Mouse (Mus musculus): ENCODE data around the gene Nectin2.
"Not testable (repeated sequence)": the region's sequence is repeated elsewhere in the genome, so short reads cannot be mapped to it uniquely, and the experiment has no call there.

Gene Nectin2

DNA sequence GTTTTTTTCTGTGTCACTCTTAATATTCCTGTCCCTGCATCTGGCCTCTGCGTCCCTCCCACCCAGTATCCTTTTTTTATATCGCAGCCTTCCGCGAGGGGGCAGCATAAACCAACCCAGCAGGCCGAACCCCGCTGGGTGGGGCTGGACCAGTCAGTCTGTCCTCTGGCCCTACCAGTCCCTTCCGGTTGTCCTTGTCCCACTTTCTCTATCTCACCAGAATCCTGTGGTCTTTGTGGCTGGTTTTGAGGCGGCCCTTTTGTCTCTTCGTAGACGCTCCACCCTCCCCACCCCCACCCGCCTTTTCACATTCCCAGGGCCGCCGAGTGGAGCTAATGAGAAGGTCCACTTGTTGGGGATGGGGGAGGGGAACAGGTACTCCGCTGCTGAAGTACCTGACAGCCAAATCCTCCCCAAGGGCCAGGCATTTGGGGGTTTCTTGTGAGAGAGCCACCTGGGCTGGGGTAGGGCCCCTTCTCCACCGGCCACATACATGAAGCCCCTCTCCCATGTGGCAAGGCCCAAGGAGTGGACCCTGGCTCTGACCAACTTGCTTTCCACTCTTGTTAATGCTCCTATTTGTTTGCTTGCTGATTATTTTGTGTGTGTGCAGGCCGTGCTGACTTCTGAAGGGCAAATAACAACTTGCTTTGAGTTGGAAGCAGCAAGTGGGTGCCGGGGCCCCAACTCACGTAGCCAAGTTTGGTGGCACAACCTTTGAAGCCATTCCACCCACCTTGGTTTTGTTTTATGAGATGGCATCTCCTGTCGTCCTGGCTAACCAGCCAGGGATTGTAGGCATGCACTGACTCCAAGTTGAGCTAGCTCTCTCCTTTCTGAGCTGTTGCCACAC is at the start of gene Nectin2:
Nectin2 (minus strand) TSS at position 267 of the 853 bp plus-strand sequence.
- peak; percentile 76 to 83 for DNase-seq (ENCODE audit: low spot score in 2 of 2)

- DNase-seq (ENCODE audit: low spot score in 2 of 2), result peak; percentile 40 to 44
These were observed 46.7 kb upstream of the Nectin2 start, which contains the start of gene Cblc for GRCm38 (mm10) chr7:19796697-19797588. TSS of gene Cblc (minus strand) at chr7:19796809.

DNA sequence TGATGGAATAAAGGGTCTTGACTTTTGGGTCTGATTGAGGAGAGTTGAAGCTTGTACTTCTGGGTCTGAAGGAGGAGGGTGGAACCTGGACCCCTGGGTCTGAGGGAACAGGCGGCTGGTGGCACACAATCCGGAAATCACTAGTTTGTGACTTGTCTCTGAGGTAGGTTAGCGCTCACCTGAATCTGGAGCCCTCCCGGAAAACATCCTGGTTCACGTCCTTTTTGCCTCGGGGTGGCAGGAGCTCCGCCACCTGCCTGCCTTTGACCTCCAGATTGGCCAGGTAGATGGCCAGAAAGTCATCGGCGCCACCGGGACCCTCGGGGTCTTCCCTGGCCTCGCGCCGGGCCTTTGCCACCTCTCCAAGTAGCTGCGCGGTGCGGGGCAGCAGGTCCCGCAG is 46.0 kb upstream of the Nectin2 start:
- no peak for DNase-seq (ENCODE audit: low spot score in 2 of 2)

DNA sequence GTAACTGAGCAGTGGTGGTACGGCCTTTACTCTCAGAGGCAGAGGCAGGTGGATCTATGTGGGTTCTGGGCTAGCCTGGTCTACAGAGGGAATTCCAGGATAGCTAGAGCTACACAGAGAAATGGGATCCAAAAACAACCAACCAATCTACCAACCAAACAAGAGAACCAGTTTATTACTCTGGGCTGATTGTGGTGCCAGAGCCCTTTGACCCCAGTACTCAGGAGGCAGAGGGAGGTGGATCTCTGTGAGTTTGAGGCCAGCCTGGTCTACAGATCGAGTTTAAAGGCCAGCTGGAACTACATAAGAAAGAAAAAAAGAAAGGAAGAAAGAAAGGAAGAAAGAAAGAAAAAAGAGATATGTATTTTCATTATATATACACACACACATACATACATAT is 45.0 kb upstream of the Nectin2 start:
- DNase-seq (ENCODE audit: low spot score in 2 of 2), result no peak

GRCm38 (mm10) chr7:19792701-19793630 is 42.7 kb upstream of the Nectin2 start:
- no peak for DNase-seq (ENCODE audit: low spot score in 2 of 2)

- DNase-seq (ENCODE audit: low spot score in 2 of 2), result not testable (repeated sequence)
These were observed 41.2 kb upstream of the Nectin2 start for GRCm38 (mm10) chr7:19791504-19791903.

- DNase-seq (ENCODE audit: low spot score in 2 of 2), result peak; percentile 83 to 95
These were observed 39.6 kb upstream of the Nectin2 start for GRCm38 (mm10) chr7:19789904-19790347.

- no peak for DNase-seq (ENCODE audit: low spot score in 2 of 2)
These were observed 35.7 kb upstream of the Nectin2 start for GRCm38 (mm10) chr7:19785874-19786458.

GRCm38 (mm10) chr7:19784764-19785535 is 34.7 kb upstream of the Nectin2 start:
- DNase-seq (ENCODE audit: low spot score in 2 of 2), result no peak

DNA sequence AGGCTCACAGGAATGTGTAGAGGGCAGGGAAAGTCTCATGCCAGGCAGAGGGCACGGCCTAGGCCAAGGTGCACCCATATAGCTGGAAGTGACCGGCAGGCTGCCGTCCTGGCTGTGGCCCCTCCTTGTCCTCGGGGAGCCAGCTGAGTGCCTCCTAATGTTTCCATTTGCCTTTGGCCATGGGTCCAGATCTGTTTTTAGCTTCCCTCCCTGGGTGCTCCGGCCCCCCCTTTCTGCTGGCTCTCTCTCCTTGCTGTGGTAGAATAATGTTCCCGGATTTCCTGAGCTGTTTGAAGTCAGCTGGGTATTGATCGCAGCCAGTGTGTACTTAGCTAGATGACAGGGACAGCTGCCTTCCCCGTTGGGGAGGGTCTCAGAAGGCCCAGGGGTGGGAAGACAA is 33.3 kb upstream of the Nectin2 start:
- no peak for DNase-seq (ENCODE audit: low spot score in 2 of 2)

DNA sequence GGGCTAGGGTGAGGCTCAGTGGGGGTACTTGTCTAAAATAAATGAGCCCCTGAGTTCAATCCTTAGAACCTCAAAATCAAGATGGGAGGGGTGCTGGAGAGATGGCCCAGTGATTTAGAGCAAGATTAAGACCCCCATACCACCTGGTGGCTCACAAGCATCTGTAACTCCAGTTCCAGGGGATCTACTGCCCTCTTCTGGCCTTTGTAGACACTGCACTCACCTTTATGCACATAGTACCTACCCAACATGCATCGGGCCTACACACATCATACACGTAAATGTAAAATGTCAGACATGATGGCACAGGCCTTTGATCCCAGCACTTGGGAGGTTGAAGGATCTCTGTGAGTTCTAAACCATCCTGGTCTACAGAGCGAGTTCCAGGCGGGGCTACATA is 32.4 kb upstream of the Nectin2 start:
- DNase-seq (ENCODE audit: low spot score in 2 of 2), result no peak

- no peak for DNase-seq (ENCODE audit: low spot score in 2 of 2)
These were observed 31.5 kb upstream of the Nectin2 start for GRCm38 (mm10) chr7:19781741-19782140.

GRCm38 (mm10) chr7:19779903-19780302 is 29.6 kb upstream of the Nectin2 start:
- DNase-seq (ENCODE audit: low spot score in 2 of 2), result no peak

DNA sequence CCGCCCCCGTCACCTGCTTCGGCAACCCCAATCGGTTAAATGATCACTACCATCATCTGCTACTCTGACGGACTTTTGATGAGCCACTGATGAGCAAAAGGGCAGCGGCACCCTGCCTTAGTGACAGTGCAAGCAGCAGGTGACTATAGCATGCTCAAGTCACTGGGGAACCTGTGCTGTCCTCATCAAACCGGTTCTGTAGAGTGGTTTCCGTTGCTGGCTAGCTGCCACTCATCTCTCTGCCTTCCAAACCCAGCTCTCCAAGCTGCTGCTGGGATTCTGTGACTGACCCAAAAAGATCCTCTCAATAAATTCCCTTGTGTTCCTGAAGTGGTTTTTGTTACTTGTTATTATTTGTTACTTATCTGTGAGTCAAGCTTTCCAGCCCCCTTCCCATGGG is 28.4 kb upstream of the Nectin2 start:
- DNase-seq (ENCODE audit: low spot score in 2 of 2), result no peak

- no peak for DNase-seq (ENCODE audit: low spot score in 2 of 2)
These were observed 26.9 kb upstream of the Nectin2 start for GRCm38 (mm10) chr7:19777049-19777723.

GRCm38 (mm10) chr7:19771682-19772081 is 21.4 kb upstream of the Nectin2 start:
- DNase-seq (ENCODE audit: low spot score in 2 of 2), result no peak

DNA sequence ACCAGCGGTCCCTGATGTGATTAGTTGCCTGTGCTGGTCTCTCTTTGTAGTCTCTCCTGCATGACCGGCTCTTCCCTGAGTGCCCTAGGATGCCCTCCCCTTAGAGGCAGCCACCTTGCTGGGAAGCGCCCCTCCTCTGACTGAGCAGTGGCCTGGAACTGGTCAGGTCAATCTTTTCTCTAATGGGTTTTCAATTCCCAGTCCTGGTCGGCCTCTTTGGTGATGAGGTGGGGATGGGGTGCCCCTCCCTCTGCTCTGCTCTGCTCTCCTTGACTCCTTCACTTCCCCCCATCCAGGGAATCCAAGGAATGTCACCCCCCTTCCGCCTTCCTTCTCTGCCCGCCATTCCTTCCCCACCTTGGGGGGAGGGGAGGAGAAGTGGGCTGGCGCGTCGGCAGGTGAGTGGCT is 20.7 kb upstream of the Nectin2 start, which contains the start of gene Bcam:
Bcam (minus strand) TSS at position 33 of the 408 bp plus-strand sequence.
- DNase-seq (ENCODE audit: low spot score in 2 of 2), result no peak

DNA sequence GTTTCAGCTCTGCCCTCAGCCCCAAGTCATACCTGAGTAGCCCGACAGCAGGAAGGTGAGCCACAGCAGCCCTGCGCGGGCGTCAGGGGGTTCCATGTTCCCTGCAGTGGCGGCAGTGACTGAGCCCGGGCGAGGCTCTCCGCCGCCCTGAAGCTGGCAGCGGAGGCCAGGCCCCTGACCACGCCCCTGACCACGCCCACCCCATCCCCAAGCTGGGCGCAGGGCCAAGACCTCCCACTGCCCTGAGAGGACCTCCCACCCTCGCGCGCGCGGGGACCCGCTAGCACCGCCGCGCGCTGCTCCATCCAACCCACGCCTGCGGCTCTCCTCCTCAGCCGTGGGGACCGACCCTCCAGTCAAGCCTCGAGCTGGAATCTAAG is 20.1 kb upstream of the Nectin2 start:
- DNase-seq (ENCODE audit: low spot score in 2 of 2), result peak; percentile 41 to 46

Measured in right cerebral cortex, adult 2 months (tissue).